Mouse (Mus musculus) skeletal muscle tissue, adult 2 months (tissue): Measurements from ENCODE around the gene Gar1.

Source experiments
- DNase-seq: peaks from one replicate; pipeline ENCODE4 v3.0.0-alpha.2; 2012; ENCODE audit warnings: low read depth, low spot score

Gene Gar1

DNA sequence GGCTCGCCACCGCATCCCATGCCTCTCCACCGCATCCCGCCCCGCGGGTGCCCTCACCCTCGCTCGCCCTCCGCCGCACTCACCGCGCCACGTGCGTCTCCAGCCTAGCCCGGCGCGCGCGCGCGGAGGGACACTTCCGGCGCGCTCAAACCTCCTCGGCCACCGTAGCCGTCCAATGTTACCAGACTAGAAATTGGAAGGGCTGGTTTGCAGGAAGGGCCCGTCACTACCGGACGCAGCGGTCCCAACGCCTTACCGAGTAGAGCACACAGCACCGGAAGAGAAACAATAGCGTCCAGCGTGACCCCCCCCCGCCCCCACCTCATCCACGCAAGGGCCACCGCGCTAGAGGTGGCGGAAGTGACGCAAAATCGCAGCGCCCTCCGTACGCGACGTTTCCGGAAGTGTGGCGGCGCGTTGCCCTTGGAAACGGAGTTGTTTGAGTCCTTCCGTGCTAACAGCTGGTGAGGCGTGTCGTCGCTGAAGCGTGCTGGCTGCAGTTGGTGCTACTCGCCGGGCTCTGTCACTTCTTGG lies at the start of gene Gar1:
Gene Gar1, minus strand, starts transcription at position 362 of the 534 bp plus-strand sequence.
- peak; percentile 96 for DNase-seq

DNA sequence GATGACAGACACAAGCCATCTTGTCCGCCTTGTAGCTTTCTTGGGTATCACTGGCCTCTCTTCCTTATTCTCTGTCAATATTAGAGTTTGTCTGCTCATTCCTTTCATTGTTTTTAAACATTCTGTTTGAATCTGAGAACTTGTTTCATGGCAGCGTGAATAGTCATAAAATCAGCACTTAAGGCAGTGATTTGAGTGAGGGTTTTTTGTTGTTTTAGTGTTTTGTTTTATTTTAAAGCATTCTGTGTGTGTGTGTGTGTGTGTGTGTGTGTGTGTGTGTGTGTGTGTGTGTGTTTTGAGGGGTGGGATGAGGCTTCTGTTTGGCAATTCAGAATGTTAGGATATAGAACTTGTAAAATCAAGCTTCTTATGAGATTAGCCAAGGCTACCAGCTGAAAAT lies 48.7 kb upstream of the Gar1 start:
- no peak for DNase-seq

DNA sequence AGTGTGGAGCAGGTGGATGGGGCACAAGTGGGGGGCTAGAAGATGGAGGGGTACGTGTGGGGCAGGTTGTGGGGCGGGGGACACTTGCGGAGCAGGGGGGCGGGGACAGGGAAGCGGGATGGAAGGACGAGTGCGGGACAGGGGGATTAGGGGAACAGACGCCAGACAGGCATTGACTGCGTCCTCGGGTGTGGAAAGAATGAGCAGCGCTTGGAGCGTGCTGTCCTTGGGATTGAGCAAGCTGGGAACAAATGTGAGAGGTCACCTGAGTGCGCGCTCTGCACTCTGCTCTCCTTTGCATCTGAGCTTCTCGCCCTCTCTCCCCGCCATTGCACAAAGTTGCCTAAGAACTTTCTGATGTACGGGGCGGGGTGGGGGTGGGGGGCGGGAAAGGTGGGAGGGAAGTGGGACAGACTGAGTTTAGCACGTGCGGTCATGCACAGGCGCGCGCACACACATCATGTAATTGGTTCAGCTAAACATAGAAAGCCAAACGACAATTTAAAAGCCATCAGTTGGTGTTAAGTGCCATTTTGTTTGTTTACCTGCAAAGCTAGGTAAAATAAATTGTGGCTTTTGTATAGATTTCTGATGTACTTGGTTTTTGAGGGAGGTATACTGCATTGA lies 48.0 kb upstream of the Gar1 start:
- peak; percentile 34 for DNase-seq

DNA sequence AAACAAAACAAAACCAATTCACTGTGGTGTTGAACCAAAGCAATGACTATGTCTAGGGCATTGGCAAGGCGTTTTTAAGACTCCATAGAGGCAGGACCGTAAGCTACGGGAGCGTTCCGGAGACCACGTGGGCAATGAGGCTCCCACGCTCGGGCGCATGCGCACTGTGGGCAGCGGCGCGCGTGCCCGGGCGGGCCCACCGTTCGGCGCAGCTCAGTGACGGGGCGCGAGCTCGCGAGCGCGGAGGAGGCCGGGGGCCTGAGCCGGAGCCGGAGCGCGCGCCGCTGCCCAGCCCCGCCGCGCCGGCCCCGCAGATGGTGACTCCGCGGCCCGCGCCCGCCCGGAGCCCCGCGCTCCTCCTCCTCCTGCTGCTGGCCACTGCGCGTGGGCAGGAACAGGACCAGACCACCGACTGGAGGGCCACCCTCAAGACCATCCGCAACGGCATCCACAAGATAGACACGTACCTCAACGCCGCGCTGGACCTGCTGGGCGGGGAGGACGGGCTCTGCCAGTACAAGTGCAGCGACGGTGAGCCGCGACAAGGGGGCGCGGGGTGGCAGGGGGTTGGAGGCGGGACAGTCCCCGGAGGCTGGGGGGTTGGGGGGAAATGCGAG lies 47.3 kb upstream of the Gar1 start, which contains the start of gene Pla2g12a:
Gene Pla2g12a, plus strand, starts transcription at position 202 of the 617 bp plus-strand sequence.
- peak; percentile 81 for DNase-seq

DNA sequence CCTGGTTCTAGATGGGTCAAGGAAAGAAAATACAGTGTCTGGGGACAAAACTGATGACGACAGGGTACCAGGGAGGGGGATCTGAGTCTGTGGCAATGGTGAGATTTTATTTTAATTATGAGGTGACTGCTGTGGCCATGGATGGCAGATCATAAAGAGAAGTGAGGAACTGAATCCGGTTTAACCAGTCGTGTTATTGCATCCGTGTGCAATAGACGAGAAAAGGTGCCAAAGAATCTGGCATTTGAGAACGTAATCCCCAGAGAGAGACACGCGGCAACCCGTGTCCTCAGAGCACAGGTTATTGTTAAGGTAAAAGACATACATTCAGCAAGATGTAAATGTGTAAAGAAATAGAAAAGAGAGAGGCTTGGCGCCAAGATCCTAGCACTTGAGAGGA lies 46.1 kb upstream of the Gar1 start:
- DNase-seq: no peak

DNA sequence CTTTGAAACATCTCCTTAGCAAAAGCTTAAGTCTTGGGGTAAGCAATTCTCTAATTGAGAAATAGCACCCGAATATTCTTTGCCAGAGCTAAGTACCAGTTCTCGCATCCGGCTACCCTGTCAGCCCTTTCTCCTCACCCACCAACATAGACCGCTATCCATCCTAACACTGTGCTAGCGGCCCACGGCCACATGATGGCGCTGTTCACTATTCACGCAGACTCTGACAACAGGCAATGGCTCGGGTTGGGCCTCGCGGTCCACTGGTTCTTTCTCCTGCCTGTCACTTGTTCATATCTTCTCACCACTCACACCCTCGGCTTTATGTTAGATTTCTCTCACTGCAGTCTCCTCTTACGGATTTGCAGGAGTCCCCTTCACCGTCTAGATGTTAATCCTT lies 32.5 kb upstream of the Gar1 start:
- DNase-seq: no peak

DNA sequence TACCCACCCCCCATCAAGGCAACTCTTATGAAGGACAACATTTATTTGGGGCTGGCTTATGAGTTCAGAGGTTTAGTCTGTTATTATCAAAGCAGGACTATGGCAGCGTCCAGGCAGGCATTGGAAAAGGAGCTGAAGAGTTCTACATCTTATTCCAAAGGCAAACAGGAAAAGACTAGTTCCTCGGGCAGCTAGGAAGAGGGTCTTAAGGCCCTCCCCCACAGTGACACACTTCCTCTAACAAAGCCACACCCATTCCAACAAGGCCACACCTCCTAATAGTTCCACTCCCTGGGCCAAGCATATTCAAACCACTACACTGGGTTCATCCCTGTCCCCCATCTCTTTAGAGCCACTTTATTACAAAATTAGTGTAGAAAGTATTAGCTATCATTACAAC lies 31.4 kb upstream of the Gar1 start:
- no peak for DNase-seq

DNA sequence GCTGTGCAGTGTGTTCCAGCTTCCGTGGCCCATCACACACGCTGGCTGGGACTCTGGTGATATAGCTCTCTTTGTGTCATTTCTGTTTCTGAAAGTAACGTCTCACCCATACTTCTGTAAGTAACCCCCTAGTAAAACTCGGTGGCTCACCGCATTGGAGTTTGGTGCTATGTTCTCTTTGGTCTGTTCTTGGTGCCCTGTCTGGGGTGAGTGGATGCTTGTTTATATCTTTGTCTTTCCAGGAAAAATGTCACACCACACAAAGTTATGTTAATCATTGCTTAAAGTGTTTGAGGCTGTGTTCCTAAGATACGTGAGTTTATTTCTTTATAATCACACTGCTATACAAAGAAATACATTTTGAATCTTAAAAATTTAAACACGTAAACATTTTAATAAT lies 15.7 kb upstream of the Gar1 start:
- no peak for DNase-seq

DNA sequence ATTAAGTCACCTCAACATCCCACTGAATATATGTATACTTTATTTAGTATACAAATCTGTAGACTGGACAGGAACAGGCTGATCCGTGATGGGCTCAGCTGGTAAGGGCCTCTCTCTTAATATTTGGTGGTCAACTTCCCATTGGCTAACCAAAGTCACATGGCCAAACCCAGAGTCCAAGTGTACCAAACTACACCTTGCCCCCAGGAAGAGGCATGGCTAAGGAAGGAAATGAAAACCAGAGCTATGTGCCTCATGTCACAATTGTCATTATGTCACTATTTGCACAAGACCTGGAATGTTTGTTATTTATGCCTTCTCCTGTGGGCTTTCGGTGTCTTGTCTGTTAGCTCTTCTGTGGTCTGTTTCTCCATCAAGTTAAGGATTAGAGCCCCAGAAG lies 14.7 kb upstream of the Gar1 start:
- DNase-seq: no peak

DNA sequence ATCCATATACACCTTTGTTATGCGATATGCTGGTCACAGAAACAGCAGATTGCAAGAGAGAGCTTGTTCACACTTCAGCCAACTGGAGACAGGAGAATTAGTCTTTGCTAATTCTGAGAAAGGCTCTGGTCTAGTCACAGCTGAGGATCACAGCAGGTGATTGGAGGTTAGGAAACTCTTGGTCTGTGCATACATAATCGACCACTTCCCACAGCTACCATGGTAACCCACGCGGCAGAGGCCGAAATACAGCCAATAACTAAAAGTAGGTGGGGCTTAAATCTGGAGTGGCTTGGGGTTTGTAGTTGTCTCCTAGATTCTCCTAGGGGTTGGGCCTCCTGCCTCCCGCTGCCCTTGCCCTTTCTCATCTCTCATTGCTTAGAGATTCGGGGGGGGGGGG lies 6.8 kb upstream of the Gar1 start:
- DNase-seq: no peak

DNA sequence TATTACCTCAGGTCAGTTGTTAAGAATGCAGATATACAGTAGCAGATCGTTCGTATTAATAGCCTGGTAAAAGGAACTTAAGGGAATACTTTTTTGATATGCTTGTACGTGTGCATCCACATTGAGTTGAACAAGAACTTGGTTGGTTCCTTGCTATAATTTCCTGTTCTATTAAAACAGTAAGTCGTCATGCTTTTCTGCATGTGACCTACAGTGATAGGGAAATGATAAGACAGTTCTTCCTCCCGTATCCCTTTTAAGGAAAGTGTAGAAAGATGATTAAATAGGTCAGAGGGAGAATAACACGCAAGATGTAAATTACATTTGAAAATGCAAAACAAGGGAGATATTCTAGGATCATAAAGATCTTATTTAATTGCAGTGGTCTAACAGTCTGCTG lies 5.8 kb upstream of the Gar1 start:
- no peak for DNase-seq

DNA sequence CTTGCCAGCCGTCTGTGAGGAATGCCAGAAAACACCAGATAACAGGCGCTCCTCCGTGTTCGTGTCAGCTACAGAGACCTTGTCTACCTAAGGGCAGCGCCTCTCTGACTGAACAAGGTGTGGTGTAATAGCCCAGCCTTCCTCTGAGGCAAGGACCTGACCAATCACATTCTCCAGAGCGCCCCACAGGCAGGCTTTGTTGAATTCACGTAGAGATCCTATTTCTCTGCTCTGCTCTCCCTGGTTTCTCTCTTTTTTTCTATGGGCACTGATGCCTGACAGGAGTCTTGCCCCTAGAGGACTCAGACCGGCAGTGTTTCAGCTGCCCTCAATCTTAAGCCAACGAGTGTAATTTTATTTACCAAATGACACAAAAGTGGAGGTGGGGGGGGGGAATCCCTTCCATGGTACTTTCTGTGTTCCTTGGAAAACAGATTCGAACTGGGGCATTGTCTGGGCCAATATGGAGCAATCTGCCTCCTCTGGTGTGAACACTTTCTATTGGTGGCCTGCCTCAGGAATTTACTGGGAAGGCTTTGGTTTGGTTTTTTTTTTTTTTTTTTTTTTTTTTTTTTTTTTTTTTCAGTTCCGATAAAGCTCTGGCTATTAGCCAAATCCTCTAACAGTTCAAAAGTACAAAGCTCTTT lies 5.0 kb upstream of the Gar1 start:
- no peak for DNase-seq

DNA sequence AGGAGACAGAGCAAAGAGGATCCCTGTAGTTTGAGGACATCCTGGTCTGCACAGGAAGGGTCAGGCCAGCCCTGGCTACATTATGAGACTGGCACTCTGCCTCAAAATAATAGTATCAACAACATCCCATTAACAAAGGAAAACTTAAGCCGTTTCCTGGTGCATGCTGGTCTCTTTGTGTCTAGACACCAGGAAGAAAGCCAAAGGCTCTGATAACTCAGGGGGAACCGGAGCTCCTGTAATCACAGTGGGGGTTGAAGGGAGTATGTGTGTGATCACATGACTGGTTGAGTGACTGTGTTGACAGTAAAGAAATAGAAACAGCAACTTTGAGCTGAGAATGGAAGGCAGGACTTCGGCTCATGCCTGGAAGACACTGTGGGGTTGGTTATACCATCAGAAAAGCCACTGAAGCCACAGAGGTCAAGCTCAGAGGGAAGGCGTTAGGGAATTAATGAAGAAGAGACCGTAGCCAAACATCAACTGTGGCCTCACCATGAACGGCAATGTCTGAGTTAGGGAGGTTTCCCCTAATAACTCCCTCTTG lies 4.3 kb upstream of the Gar1 start, which contains the start of gene Cfi:
Gene Cfi, plus strand, starts transcription at position 497 of the 547 bp plus-strand sequence.
- no peak for DNase-seq

DNA sequence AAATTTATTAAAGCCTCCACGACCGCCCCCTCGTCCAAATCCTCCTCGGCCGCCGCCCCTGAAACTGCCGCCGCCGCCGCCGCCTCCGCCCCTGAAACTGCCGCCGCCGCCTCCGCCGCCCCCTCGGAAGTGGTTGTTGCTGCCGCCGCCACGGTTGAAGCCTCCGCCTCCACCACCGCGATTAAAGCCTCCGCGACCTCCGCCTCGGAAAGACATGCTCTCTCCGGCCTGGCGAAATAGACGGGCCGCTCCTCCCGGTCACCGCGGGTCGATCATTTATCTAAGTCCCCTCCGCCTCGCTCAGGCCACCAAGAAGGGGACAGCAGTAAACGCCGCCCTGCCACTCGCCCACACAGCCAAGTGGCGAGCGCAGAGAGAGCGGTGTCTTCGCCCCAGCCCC lies 570 bp downstream of the Gar1 start:
- DNase-seq: no peak

DNA sequence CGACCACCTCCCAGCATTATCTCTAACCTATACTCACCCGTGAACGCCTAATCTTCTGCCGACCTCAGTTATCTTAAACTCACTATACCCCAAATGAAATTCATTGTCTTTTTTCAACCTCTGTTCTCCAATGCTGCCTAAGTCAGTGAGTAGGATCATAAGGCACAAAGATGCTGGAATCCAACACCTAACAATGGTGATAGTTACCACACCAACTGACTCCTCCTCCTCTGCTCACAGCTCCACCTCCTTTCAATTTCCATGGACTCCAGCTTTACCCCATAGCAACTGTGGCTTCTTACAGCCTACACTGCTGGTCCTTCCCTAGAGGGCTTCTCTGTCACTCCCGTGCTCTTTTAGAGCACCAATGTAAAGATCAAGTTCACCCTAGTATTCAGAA lies 3.5 kb downstream of the Gar1 start:
- DNase-seq: no peak

DNA sequence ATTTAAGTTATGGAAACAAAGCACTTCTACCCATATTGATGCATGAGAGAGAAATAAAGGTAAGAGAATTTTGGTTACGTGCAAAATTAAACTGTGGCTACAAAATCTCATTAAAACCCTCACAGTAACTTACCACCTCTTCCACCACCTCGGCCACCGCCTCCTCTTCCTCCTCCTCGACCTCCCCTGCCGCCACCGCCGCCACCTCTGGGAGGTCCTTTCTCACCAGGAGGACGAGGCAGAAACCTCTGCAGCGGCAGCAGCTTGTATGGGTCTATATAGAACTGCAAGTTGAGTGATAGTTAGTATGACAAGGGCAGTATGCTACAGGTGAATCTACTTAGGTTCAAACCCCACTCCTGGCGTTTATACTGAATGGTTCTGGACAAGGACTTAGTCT lies 4.5 kb downstream of the Gar1 start:
- no peak for DNase-seq

DNA sequence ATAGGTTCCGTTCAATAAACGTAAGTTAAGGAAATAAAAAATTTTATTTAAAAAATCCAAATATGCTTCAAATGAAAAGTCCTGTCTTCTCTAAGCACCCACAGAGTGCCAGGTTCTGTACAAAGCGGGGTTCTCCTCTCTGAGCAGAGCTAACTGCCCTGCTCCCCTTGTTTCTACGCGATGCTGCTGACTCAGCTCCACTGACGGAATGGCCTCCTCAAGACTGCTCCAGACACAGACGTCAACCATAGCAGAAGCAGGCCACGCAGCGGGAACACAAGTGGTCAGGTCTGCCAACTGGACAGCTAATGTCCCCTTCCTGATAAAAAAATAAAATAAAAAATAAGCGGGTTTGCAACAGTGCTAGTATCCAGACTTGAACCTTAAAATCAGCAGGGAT lies 6.3 kb downstream of the Gar1 start:
- no peak for DNase-seq

DNA sequence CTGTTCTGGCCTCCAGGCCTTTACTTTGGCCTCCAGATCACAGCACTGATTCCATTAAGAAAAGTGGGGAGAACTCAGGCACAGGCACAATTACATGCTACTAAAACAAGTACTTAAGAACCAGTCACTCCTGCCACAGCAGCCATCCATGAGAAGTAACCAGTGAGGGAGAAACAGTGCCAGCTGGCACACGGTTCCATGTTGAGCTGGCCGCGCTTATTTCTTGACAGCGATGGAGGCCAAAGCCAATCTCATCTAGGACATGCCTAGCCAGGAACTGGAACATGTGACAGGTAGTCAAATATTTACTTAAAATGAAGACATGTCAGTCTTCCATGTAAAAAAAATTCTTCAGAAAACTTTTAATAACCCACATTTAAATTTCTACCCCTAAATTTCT lies 7.0 kb downstream of the Gar1 start:
- no peak for DNase-seq

DNA sequence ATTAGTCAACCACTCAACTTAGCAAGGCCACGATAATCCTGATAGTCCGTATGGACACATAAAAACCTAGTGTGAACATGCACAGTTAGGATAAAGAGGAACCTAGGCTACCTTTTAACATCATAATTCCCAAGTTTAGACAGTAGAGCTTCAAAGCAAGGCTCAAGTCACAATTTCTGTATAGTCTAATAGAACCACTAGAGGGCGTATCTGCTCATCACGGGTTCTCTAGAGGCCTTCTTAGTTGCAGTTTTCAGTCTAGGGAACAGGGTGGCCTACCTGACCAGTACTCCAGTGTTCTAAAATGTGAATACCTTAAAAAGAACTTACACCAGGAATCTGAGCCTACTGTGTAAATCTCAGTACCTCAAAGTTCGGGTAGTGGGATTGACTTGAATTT lies 7.9 kb downstream of the Gar1 start:
- DNase-seq: no peak

DNA sequence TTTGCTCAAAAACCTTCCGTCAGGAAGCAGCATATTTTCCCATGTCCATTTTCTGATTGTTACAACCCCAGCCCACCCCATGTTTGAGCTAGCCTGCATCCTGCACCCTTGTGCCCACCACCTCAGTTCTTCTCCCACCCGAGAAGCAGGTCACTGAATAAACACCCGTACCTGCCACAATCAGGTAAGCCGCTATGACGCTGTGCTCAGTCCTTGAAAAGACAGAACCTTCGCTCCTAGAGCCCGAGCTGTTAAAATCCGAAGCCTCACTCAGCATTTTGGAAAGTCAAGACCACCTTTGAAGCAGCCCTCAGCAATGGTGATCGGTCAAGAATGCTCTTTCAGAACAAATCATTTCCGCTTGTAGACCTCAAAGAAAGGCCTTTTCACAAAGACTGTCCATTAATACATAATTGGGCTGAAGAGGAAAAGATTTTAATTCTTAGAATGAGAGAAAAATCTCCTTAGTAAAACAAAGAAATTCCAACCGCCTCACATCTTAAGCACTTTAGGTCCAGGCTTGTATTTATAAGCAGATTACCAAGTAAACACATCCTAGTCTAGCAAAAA lies 8.9 kb downstream of the Gar1 start, which contains the start of gene Rrh:
Gene Rrh, minus strand, starts transcription at position 382 of the 570 bp plus-strand sequence.
- DNase-seq: no peak

DNA sequence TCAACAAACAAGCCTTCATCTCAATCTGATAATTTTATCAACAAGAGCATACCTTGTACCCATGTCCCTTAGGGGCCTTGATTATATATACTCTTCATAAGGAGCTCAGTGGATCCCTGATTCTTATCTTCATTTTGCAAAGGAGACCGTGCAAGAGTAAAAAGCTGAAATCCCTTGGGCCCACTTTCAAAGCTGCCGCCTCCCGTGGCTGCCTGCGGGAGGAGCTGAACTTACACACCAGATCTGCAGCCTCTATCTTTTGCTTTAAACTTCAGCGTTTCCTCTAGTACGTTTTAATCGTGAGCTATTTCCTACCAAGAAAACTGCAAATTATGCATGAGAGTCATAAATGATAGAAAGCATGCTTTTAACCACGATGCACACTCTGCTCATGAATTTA lies 9.5 kb downstream of the Gar1 start:
- no peak for DNase-seq

DNA sequence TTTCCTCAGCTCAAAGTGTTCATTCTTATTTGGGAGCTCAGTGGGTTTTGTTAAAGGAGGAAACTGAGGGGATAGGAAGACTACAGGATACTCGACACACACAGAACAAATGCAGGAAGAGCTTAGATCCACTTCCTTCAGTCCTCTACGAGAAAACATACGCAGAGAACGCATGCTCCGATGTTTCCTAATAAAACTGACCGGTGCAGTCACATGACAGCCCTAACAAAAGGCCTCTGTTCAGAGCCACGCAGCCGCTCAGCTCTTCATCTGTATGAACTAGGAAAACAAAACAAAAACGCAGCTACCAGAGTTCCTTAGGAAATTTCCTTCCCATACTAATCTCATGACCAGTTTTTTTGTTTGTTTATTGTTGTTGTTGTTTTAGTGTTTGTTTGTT lies 10.3 kb downstream of the Gar1 start:
- DNase-seq: no peak
